Mouse (Mus musculus) E14TG2a.4 (cell line): ENCODE measurements around the gene Mical1.

Experiments
- H3K27me3 ChIP-seq: 2 replicates; pipeline ENCODE4 v1.6.1; 2014; ENCODE audit warnings: low read length, control low read depth; ENCODE audit not compliant: insufficient read depth
- H3K36me3 ChIP-seq: 2 replicates; pipeline ENCODE4 v1.6.1; 2014; ENCODE audit warnings: low read length, control low read depth; ENCODE audit not compliant: insufficient read depth
- H3K4me1 ChIP-seq: replicated peaks from 2 replicates; pipeline ENCODE4 v1.6.1; 2014; ENCODE audit warnings: low read depth, low read length, control low read depth
- H3K4me3 ChIP-seq: replicated peaks from 2 replicates; pipeline ENCODE4 v1.5.1; 2014; ENCODE audit warnings: mild to moderate bottlenecking, low read length
- H3K9me3 ChIP-seq: 2 replicates; pipeline ENCODE4 v1.6.1; 2014; ENCODE audit warnings: low read length, control low read depth
- CTCF ChIP-seq: conservative IDR thresholded peaks from 2 replicates; pipeline ENCODE4 v1.5.1; 2014; ENCODE audit warnings: low read length
- NANOG ChIP-seq: IDR thresholded peaks from 2 replicates; pipeline ENCODE4 v1.6.1; 2014; ENCODE audit warnings: borderline replicate concordance, low read length, mixed read lengths
- POU5F1 ChIP-seq: IDR thresholded peaks from 2 replicates; pipeline ENCODE4 v1.6.1; 2014; ENCODE audit warnings: low read length, borderline replicate concordance

Gene Mical1

DNA sequence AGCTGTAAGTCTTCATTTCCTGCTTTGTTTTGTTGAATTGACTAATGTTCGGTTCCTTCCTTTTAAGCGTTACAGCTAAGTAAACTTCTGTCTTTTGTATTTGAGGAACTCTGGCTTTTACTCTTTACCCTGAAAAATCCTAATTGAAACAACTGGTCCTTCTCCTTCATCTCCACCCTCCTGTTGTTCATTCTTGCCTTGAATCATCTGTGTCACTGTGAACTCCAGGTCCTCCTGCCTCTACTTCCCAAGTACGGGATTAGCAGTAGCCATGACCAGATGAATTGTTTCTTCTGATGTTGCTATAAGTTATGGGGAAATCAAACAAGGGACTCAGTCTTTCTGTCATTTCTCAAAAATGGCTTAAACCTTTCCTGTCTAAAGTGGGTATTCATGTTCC lies 47.3 kb downstream of the Mical1 start:
- H3K4me3 ChIP-seq: no peak overlapping the region
- H3K9me3 ChIP-seq: no peaks in the 10 kb centered on the region
- no peaks in the 10 kb centered on the region for H3K27me3 ChIP-seq
- no peak for TF ChIP-seq CTCF
- peaks cover 59% of the 10 kb centered on the region for H3K4me1 ChIP-seq
- peaks cover 61% of the 10 kb centered on the region for H3K36me3 ChIP-seq

DNA sequence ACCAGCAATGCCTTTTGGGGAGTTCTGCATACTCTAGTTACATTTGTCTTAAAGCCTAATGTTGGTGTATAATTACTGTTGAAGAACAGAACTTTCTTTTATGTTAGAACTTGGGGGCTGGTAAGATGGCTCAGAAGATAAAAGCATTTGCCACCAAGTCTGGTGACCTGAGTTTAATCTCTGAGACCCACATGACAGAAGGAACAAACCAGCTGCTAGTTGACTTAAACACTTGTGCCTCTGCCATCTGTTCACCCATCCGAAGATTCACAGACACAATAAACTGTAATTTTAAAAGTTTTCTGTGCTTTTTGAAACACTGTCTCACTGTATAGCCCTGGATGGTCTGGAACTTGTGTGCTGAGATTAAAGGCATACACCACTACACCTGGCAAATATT lies 49.6 kb downstream of the Mical1 start:
- Histone ChIP-seq H3K4me3 (no peak overlapping the region), H3K36me3 (peaks cover 84% of the 10 kb centered on the region), H3K9me3 (no peaks in the 10 kb centered on the region), H3K4me1 (peaks cover 57% of the 10 kb centered on the region), H3K27me3 (no peaks in the 10 kb centered on the region)
- no peak for TF ChIP-seq CTCF
- TF ChIP-seq POU5F1: no peak
- TF ChIP-seq NANOG: no peak

DNA sequence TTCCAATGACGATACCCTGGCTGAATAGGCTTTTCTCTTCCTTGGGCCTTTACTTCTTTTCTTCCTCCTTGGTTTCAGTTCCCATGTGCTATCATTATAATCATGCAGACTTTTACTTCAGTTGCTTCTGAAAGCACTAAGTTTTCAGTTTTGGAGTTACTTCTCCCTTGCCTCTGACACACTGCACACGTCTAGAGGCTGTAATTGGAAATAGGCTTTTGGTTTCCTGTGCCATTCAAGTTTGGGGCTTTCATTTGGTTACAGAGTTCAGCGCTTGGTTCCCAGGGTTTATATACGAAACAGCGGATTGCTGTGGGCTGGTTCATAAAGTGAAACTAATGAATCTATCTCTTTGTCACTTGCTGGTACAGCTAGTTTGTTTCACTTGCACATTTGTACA lies 53.9 kb downstream of the Mical1 start:
- Histone ChIP-seq H3K9me3 (no peaks in the 10 kb centered on the region), H3K36me3 (peaks cover 90% of the 10 kb centered on the region), H3K4me1 (peaks cover 19% of the 10 kb centered on the region), H3K4me3 (no peak overlapping the region), H3K27me3 (no peaks in the 10 kb centered on the region)
- TF ChIP-seq NANOG: no peak
- no peak for TF ChIP-seq CTCF
- no peak for TF ChIP-seq POU5F1

- Histone ChIP-seq H3K4me1 (no peaks in the 10 kb centered on the region), H3K9me3 (no peaks in the 10 kb centered on the region), H3K27me3 (no peaks in the 10 kb centered on the region), H3K36me3 (peaks cover 67% of the 10 kb centered on the region), H3K4me3 (no peak overlapping the region)
- TF ChIP-seq CTCF (no peak), POU5F1 (no peak), NANOG (no peak)
Observed at GRCm38 (mm10) chr10:41535991-41536390, 59.9 kb downstream of the Mical1 start.
